Mouse (Mus musculus) ES-E14 (cell line): ENCODE measurements around the gene Pml.

Experiments
- CHD2 ChIP-seq: IDR thresholded peaks from 2 replicates; pipeline ENCODE4 v1.6.1; 2014; ENCODE audit warnings: mild to moderate bottlenecking, low read depth, low read length, inconsistent platforms
- HCFC1 ChIP-seq: IDR thresholded peaks from 2 replicates; pipeline ENCODE4 v1.6.1; 2012; ENCODE audit warnings: low read length, inconsistent platforms, borderline replicate concordance; ENCODE audit not compliant: insufficient read depth
- ZNF384 ChIP-seq: IDR thresholded peaks from 2 replicates; pipeline ENCODE4 v1.6.1; 2012; ENCODE audit warnings: low read depth, low read length, inconsistent platforms

DNA sequence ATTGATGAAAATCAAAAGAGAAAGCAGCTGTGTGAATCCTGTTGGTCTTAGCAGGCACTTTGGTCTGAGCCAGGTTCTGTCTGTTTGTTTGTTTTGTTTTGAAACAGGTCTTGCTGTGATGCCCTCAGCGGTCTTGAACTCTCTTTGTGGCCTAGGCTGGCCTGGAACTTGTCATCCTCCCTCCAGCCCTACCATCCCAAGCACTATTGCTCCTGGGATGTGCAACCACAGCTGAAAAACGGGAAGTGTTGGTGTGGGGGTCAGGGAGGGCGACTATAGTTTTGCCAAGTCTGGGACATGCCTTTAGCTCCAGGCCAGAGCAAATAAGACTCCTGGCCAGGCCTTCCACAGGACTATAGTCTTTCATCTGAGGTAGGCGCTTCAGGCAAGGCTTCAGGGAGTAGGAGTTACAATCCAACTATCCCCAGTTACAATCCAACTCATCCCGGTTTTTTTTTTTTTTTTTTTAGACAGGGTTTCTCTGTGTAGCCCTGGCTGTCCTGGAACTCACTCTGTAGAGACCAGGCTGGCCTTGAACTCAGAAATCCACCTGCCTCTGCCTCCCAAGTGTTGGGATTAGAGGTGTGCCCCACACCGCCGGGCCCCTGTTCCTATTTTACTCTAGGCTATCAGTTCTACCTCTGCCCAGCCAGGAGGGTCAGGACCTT is 706 bp downstream of the Pml start:
- TF ChIP-seq CHD2 (no peak), HCFC1 (no peak), ZNF384 (no peak)
